Mouse (Mus musculus): Measurements from ENCODE around the gene Thap11.
A peak's percentile ranks its signal among the peaks of the same experiment; 100 is the strongest.
"Not testable (repeated sequence)": the region's sequence is repeated elsewhere in the genome, so short reads cannot be mapped to it uniquely, and the experiment has no call there.

The Thap11 gene

GRCm38 (mm10) chr8:105854715-105855216 is at the start of gene Thap11:
Gene Thap11, plus strand, starts transcription at chr8:105855132.
- DNase-seq, result peak; percentile 95

DNA sequence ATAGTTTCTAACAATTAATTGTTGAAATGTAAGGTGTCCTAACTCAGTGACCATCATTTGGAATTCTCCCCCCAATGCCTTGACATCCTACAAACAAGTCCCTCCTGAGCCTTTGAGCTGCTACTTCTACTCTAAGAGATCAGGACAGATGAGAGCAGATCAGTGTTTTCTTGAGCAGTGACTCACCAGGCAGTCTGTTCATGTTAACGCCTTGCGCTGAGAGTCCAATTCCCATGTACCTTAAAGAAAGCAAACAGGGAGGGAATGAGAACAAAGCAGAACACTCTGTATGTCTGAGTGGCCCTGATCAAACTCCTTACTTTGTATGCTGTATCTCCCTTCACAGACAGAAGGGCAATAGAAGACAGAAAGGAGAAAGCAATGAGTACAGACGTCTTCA is 49.6 kb upstream of the Thap11 start:
- DNase-seq, result no peak

DNA sequence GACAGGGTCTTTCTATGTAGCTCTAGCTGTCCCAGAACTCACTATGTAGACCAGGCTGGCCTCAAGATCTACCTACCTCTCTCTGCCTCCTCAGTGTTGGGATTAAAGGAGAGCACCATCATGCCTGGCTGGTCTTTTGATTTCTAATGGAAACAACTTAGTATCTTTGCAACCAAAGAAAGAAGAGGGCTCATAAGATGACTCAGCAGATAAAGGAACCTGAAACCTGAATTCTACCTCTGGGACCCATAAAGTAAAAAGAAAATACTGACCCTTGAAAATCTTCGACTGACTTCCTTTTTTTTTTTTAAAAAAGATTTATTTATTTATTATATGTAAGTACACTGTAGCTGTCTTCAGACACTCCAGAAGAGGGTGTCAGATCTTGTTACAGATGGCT is 49.0 kb upstream of the Thap11 start:
- no peak for DNase-seq

DNA sequence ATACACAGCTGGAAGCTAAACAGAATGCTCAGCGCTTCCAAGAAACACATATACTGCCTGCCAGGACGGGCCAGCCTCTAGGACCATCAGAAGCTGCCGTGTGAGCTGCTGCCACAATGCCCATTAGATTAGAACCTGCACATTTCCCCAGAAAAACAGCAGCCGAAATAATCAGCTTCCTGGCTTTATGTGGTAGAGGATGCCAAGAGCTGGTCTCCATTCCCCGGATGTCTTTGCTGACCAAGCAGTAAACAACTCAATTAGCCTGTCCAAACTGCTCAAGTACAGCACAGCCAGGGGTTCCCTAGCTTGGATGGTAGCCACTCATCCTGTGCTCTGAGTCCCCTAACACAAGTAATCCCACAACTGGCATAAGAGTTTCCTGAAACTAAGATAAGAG is 47.2 kb upstream of the Thap11 start:
- DNase-seq, result no peak

GRCm38 (mm10) chr8:105808480-105808879 is 46.5 kb upstream of the Thap11 start:
- DNase-seq, result no peak

- DNase-seq, result peak; percentile 28
These were observed 44.6 kb upstream of the Thap11 start for GRCm38 (mm10) chr8:105810245-105810786.

DNA sequence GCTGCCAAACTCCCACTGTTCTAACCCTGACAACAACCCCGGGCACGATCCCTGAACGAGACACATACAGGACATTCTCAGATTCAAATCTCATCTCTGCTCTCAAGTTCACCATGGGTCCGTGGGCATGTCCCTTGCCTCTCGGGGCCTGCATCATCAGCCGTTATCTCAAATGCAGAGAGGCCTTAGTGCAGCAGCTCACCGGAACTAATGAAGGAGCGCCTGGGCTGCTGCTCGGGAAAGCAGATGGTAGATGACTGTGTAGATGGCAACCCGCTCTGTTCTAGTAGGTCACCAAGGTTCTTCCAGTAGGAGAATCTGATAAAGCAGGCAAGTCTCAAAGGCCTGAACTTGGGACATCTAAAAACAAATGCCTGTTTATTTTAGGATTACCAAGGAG is 43.9 kb upstream of the Thap11 start:
- DNase-seq, result no peak

GRCm38 (mm10) chr8:105811543-105811942 is 43.4 kb upstream of the Thap11 start:
- DNase-seq, result no peak

- DNase-seq, result no peak
These were observed 42.4 kb upstream of the Thap11 start for GRCm38 (mm10) chr8:105812511-105812910.

- no peak for DNase-seq
These were observed 41.7 kb upstream of the Thap11 start for GRCm38 (mm10) chr8:105813241-105813640.

DNA sequence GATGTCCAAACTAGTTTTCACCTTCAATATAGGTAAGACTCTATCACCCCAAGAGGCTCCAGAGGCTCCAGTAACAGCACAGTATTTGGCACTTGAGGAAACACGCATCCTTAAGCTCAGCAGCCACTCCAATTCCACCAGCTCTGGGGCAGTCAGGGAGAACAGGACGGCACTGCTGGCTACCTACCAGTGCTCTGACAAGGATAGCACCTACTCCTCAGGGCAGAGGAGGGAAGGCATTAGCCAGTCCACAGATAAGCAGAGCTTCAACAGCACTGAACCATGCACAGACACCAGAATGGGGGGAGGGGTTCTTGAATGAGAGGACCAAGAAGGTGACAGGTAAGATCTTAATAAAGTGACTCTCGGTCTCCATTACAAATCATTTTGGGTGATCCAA is 35.3 kb upstream of the Thap11 start:
- no peak for DNase-seq

DNA sequence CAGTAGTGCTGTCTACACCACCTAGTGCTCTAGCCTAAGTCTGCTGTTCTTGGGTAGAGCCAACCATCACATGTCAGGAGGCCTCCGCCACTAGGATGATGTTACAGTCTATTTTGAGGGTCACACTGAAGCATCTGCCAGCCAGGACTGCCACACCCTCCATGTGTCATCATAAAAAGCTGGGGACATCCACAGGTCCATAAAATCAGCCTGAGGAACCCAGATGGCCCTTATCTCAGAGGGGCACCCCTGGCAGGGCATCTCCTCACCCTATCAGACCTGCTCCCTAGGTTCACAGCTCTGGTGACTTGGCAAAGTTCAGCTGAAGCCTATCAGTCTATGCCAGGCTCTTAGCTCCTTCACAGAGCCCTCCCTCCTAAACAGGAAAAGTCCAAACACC is 34.0 kb upstream of the Thap11 start:
- no peak for DNase-seq

GRCm38 (mm10) chr8:105825506-105825905 is 29.4 kb upstream of the Thap11 start:
- no peak for DNase-seq

DNA sequence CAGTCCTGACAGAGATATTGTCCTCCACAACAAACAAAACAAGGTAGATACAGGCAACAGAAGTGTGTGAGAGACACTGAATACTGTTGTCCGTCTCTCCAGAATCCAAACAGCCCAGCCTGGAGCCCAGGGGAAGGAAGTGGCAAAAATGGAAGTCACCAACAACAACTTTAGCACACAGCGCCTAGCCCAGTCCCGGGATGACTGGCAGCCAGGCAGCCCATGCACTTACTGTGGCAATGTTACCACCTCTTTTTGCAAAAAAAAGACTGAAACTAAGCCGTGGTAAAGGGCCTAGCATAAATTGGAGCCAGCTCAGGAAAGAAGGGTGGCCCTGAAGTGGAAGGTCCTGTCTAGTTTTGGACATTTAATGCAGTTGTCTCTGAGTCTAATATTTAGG is 28.6 kb upstream of the Thap11 start:
- peak; percentile 34 for DNase-seq

DNA sequence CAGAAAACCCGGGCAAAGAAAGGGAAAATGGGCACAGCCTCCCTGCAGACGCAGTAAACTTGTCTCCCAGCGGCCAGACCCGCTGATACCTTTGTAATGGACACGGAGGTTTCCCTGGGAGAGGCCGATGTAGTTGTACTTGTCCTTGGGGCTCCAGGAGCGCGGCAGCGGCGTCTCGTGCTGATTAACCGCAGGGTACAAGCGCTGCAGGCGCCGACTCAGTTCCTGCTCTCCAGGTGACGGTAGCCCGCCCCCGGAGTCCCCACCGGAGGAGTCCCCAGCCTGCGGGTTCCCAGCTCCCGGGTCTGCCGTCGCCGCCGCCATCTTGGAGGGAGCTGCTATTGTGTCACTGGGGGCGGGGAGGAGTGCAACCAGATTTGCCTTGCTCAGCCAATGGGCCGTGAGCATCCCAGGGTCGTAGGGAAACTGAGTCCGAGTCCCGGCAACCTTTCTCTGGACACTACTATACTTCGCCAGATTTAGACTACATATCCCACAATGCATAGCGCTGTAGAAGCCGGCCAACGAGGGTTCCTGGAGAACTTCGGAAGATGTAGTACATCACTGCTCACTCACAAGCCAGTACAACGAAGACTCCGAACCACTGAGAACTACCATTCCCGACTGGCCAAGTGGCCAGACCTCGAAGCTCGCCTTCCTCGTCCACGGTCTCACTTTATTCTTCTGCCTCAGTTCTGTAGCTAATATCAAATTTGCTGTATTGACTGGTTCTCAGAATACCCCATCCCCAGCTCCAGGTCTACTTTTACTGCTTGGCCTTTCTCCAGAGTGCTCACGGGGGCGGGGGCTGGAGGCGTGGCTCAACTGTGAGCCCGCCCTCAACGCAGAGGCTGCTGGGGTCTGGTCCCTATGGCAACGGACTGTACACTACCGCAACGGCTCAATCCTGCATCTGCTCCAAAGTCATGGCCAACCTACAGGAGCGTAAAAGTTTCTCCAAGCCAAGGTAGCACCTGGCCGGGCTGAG is 27.8 kb upstream of the Thap11 start, which contains the start of the genes Ranbp10 and Tsnaxip1:
Gene Ranbp10 (minus strand): TSS at position 490 of the 988 bp plus-strand sequence.
Gene Tsnaxip1 (plus strand): TSS at position 871 of the 988 bp plus-strand sequence.
- peak; percentile 94 for DNase-seq

- DNase-seq, result not testable (repeated sequence)
These were observed 21.2 kb upstream of the Thap11 start for GRCm38 (mm10) chr8:105833740-105834139.

DNA sequence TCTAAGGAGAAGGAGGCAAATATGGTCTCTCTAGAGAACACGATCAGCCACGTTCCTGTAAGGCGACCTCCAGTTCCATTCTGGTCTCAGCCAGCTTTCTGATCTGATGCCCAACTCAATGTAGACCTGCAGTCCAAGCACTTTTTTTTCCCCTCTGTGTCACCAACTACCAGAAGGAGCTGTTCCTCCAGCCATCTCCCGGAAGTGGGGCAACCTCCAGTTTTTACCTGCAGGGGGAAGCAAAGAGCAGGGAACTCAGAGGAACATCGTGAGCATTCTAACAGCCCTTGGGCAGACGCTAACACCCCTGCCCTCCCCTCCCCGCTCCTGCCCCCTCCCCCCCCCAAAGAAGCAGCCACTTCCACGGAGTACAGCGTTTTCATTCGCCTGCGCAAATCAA is 19.6 kb upstream of the Thap11 start:
- DNase-seq, result peak; percentile 90

GRCm38 (mm10) chr8:105836991-105837390 is 17.9 kb upstream of the Thap11 start:
- DNase-seq, result no peak

DNA sequence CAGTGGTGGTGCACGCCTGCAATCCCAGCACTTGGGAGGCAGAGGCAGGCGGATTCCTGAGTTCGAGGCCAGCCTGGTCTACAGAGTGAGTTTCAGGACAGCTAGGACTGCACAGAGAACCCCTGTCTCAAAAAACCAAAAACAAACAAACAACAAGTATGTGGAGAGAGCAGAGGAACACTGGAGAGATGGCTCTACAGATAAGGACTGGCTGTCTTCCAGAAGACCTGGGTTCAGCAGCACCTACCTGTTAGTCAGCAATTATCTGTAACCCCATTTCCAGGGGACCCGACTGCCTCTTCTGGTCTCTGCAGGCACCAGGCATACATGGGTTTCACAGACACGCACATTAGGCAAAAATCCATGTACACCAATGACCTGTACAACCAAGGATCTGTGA is 15.7 kb upstream of the Thap11 start:
- DNase-seq, result no peak

- no peak for DNase-seq
These were observed 8.3 kb upstream of the Thap11 start for GRCm38 (mm10) chr8:105846678-105847077.

DNA sequence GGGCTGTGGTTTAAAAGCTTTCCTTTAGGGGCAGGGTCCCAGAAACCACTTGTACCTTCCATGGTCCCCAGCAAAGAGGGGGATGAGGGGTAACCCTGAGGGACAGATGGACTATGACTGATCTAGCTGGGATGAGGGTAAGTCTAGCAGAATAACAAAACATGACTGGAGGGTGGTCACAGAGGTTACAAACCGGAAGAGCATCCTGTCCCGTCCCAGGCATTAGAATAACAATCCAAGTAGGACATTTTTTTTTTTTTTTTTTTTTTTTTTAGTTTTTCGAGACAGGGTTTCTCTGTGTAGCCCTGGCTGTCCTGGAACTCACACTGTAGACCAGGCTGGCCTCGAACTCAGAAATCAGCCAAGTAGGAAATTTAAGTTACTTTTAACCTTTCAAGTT is 4.9 kb upstream of the Thap11 start:
- no peak for DNase-seq

DNA sequence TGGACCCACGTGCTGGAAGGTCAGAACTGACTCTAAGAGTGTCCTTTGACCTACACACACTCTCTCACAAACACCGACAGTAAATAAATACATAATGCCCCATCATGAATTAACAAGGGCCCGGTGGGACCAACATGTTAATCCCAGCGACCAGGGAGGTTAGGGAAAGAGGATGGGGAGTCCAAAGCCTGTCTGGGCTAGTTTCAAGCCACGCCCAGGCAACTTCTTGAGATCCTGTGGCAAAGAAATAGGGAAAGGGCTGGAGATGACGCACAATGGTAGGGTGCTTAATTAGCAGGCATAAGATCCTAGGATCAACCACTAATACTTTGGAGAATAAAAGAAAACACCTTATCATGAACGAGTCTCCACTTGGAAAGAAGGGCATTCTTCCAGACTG is 4.3 kb upstream of the Thap11 start:
- no peak for DNase-seq

DNA sequence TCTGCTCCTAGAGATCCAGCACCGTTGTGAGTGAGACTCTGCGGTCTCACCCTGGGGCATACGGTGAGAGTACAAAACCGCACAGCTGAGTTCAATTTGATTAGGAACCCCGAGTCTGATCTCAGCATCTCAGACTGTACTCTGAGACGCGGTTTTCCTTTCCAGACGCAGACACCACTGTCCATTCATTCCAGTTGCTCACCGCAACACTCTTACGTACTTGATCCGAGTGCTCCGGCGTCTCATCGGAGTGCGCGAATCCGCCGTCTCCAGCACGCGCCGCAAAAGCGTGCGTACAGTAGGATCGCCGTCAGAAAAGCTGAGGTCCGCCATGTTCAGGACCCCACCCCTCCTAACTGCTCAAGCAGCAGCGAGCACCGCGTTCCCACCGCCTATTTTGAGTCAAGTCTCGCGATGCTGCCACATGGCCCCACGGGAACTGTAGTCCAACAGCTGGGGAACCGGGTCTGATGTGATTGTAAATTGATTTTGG is 3.2 kb upstream of the Thap11 start:
- peak; percentile 93 for DNase-seq

Measured in thymus, postnatal 4 days (tissue).